Mouse (Mus musculus) T-cell, adult 2 months (primary cell): ENCODE results near the gene Ttc34.
A peak's percentile ranks its signal among the peaks of the same experiment; 100 is the strongest.

Experiments
- DNase-seq: peaks from one replicate; pipeline ENCODE4 v3.0.0; 2022; ENCODE audit warnings: low spot score

The Ttc34 gene

DNA sequence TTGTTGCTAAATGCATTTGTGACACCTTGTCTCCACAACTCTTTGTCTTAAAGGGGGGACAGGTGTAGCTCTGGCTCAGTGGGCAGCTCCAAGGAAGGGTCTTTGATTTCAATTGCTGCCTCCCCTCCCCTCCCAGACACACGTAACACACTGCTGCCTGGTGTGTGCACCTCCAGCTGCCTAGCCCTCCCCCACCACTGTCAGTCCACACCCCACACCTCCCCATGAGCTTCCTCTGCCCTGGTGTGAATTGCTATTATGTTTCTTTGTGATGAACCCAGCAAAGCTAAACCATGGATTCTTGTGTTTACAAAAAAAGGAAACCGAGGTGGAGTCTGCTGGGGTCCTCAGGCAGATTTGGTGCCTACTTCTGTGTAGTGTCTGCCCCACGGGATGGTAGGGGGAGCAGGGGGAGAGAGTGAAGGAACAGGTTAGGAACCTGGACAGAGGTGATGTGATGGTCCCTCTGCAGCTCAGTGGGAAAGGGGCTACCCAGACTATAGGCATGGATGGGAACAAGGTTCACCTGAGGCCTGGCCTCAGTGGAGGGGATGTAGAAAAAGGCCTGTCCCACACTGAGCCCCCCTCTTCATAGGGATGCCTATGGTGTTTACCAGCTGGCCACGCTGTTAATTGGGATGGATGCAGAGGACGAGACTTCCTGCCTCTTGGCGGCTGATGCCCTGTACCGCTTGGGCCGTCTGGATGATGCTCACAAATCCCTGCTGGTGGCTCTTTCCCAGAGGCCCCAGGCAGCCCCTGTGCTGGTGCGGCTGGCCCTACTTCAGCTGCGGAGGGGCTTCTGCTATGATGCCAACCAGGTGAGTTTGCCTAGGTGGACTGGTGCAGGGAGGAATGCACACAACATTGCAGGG lies 20.3 kb downstream of the Ttc34 start:
- no peak for DNase-seq

DNA sequence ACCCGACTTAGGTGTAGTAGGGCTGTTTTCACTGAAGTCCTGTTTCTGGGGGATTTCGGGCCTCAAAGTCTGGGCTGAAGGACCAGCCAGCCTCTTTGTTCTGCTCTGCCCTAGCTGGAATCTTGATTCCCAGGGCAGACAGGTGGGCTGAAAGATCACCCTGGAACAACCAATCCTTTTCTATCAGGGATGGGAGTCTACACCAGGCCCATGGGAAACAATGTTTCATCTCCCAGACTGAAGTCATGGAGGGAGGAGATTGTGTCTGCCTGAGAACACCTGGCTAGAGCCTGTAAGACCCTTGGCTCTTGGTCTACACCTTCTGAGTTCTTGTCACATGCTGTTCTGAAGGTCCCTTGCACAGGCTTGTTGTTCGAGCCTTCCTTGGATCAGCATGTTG lies 21.3 kb downstream of the Ttc34 start:
- no peak for DNase-seq

DNA sequence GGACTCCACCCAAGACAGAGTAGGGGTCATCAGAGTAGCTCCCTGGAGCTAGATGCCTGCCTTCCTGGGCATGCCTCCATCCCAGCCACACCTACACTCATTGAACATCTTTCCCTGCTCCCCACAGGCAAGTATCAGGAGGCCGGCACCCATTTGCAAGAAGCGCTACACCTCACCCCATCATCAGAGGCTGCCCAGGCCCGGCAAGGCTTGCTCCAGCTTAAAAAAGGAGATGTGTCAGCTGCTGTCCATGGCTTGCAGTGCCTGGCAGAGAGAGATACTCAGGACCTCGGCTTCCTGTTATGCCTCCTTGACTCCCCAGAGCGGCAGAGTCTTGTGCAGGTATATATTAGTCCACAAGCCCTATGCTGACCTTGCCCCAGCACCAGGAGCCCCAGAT lies 24.7 kb downstream of the Ttc34 start:
- no peak for DNase-seq

GRCm38 (mm10) chr4:154863436-154863935 lies 26.2 kb downstream of the Ttc34 start:
- DNase-seq = no peak

DNA sequence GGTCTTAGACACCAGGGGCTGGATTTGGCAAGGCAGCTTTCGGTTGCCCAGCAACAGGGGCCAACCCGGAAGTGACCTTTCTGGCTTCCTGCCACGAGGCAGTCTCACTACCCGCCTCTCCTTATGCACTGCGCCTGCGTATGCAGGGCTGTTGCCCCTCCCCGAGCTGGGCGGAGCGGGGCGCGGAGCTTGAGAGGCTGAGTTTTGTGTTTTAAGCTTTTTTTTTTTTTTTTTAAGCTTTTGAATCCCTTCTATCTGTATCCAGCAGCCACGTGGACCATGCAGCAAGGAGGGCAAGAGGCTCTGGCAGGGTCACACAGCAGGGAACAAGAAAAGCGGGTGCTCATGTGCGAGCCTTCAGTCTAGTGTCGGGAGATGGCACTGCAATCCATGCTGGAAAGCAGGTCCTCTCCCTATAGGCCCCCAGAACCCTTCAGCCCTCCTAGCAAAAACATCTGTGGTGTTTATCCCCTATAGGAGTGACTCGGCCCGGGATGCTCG lies 27.1 kb downstream of the Ttc34 start:
- peak; percentile 89 for DNase-seq

GRCm38 (mm10) chr4:154864961-154865760 lies 27.9 kb downstream of the Ttc34 start:
- no peak for DNase-seq

DNA sequence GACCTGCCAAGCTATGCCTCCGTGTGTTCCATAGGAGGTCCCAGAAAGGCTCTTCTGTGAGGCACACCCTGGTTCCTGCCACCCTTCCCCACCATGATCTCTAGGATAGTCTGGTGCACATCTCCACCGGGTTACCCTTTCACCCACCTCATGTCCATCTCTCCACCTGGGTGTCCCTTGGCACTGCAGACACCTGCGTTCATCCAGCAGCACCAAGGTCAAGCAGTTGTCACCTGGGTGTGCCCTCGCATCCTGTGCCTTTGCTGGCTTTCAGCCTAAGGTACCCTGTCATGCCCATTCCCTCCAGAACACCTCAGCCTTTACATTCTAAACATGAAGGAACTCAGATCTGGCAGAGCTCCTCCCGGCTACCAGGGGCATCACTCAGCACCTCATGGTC lies 29.1 kb downstream of the Ttc34 start:
- no peak for DNase-seq

- DNase-seq = no peak
Measured at GRCm38 (mm10) chr4:154867257-154867656, 30.0 kb downstream of the Ttc34 start.

- DNase-seq = no peak
Measured at GRCm38 (mm10) chr4:154869440-154869839, 32.2 kb downstream of the Ttc34 start, which contains the start of gene Mmel1. TSS of gene Mmel1 (plus strand) at chr4:154869585.

DNA sequence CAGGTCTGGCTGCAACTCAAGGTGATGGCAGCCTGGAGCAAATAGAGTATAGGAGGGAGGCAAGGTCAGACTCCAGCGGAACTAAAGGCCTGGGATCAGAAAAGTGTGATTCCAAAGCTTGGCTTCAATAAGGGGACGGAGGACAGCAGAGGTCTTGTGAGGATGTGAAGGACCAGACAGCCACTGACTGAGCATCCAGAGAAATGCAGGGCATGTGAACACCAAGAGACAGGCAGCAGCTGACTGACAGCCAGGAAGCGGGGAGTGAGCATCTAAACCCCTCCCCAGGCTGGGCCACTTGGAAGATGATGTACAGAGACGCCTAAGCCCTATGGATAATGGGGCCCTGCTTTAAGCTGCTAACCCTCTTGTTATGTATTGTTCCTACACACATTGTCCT lies 33.5 kb downstream of the Ttc34 start:
- DNase-seq = no peak

- no peak for DNase-seq
Measured at GRCm38 (mm10) chr4:154871757-154872251, 34.5 kb downstream of the Ttc34 start.

DNA sequence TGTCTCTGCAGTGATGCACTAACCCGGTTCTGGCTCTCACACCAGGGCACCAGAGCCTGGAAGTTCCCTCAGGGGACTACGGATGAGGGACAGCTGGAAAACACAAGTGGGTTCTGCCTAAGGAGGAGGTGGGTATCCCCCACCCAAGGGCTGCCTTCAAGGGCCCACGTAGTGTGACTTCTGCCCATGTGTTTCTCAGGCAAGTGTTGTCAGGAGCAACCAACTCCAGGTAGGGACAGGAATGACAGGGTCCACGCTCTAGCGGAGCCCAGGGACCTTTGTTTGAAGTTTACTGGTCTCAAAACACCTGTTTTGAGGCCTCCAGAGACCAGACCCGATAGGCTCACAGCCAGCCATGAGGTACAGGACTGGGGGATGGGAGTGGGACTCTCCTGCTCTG lies 35.9 kb downstream of the Ttc34 start:
- DNase-seq = no peak

DNA sequence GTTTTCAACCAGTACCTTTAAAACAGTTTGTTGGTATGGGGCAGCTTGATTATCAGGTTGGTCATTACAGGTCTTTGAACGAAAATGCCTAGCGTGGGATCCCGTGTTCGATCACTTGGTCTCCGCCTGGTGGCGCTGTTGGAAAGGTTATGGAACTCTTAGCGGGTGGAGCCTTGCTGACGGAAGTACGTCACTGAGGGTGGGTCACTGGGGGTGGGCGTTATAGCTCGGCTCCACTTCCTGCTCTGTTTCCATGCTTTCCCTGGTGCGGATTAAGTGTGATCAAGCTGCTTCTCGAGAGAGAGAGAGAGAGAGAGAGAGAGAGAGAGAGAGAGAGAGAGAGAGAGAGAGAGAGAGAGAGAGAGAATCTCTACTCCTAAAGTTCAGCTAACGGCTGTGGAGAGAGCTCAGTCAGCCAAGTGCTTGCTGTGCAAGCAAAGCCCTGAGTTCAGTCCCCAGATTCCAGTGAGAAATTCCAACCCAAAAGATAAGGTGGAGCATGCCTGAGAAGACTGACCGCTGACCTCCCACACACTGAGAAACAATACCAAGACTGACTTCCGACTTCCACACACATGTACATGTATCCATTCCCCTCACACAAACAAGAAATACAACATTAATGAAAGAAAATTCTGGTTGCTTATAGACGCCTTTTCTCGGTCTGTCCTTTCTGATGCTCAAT lies 40.7 kb downstream of the Ttc34 start:
- peak; percentile 89 for DNase-seq

GRCm38 (mm10) chr4:154880730-154881129 lies 43.5 kb downstream of the Ttc34 start:
- DNase-seq = no peak

GRCm38 (mm10) chr4:154882014-154882659 lies 44.9 kb downstream of the Ttc34 start:
- no peak for DNase-seq

GRCm38 (mm10) chr4:154885416-154885815 lies 48.2 kb downstream of the Ttc34 start:
- DNase-seq = no peak

- no peak for DNase-seq
Measured at GRCm38 (mm10) chr4:154886876-154887592, 49.8 kb downstream of the Ttc34 start.

DNA sequence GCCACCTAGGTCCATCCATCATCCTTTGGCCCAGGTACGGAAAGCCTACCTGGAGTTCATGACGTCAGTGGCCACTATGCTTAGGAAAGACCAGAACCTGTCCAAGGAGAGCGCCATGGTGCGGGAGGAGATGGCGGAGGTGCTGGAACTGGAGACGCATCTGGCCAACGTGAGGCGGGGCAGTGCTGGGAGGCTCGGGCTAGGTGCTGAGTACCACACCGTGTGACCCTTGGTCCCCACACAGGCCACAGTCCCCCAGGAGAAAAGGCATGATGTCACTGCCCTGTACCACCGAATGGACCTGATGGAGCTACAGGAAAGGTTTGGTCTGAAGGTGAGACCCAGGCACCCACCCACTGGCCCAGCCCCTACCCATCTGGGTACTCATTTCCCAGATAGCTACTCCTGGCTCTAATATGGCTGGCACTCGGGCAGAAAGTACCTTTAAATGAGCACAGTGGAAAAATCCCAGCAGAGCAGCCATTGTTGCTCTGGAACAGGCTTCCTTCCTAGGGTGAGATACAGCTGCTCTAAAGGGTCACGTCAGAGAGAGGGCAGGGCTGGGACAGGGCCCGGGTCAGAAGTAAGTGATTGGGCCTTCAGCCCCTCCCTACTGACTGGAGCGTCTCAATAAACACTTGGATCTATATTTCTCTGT lies 50.5 kb downstream of the Ttc34 start:
- no peak for DNase-seq

- no peak for DNase-seq
Measured at GRCm38 (mm10) chr4:154890887-154891286, 53.6 kb downstream of the Ttc34 start.

GRCm38 (mm10) chr4:154895549-154895948 lies 58.3 kb downstream of the Ttc34 start:
- DNase-seq = no peak
